Mouse (Mus musculus) heart, adult 18-20 months (tissue): ENCODE measurements around the gene D430042O09Rik. TPM values are rescaled to one million over a fixed set of nuclear protein-coding genes. Genes with fewer than 3 reads are reported as not detected.
A peak's percentile ranks its signal among the peaks of the same experiment; 100 is the strongest.

ENCODE experiments used
- DNase-seq, 2 experiments: peaks; one replicate each; pipeline ENCODE4 v3.0.0; 2021 to 2022; ENCODE audit warnings: mixed read lengths in 1 of 2
- total RNA-seq, 2 experiments: library from RNA; stranded (reverse); gene quantifications; 2 replicates each; pipeline ENCODE4 v1.2.3; 2021

D430042O09Rik gene
- total RNA-seq, 2 experiments from 2014 or later = 7.9 to 11.9 TPM

GRCm38 (mm10) chr7:125740521-125740920, 32.8 kb downstream of the D430042O09Rik start:
- no peak for DNase-seq

GRCm38 (mm10) chr7:125741271-125741703, 33.6 kb downstream of the D430042O09Rik start:
- DNase-seq = peak; percentile 40 to 45

- DNase-seq = no peak
These were observed 37.1 kb downstream of the D430042O09Rik start for GRCm38 (mm10) chr7:125744774-125745173.

GRCm38 (mm10) chr7:125746621-125747315, 39.1 kb downstream of the D430042O09Rik start:
- DNase-seq = no peak

- DNase-seq = no peak
These were observed 39.6 kb downstream of the D430042O09Rik start for GRCm38 (mm10) chr7:125747316-125747690.

GRCm38 (mm10) chr7:125748186-125748585, 40.5 kb downstream of the D430042O09Rik start:
- no peak for DNase-seq

GRCm38 (mm10) chr7:125752699-125753325, 45.1 kb downstream of the D430042O09Rik start:
- DNase-seq = no peak

GRCm38 (mm10) chr7:125753326-125753715, 45.6 kb downstream of the D430042O09Rik start:
- peak in 1 of 2 experiments; percentile 39 for DNase-seq

GRCm38 (mm10) chr7:125756806-125757205, 49.1 kb downstream of the D430042O09Rik start:
- DNase-seq = no peak

GRCm38 (mm10) chr7:125757896-125758623, 50.4 kb downstream of the D430042O09Rik start:
- no peak for DNase-seq

- no peak for DNase-seq
These were observed 54.6 kb downstream of the D430042O09Rik start for GRCm38 (mm10) chr7:125762289-125762688.

GRCm38 (mm10) chr7:125762883-125763830, 55.5 kb downstream of the D430042O09Rik start:
- no peak for DNase-seq

GRCm38 (mm10) chr7:125764373-125764772, 56.7 kb downstream of the D430042O09Rik start:
- DNase-seq = peak in 1 of 2 experiments; percentile 32

- peak; percentile 37 to 65 for DNase-seq
These were observed 59.5 kb downstream of the D430042O09Rik start for GRCm38 (mm10) chr7:125766976-125767831.

GRCm38 (mm10) chr7:125772961-125773571, 65.4 kb downstream of the D430042O09Rik start:
- peak in 1 of 2 experiments; percentile 12 for DNase-seq

- no peak for DNase-seq
These were observed 75.5 kb downstream of the D430042O09Rik start for GRCm38 (mm10) chr7:125783206-125783605.

- no peak for DNase-seq
These were observed 78.4 kb downstream of the D430042O09Rik start for GRCm38 (mm10) chr7:125786105-125786504.

GRCm38 (mm10) chr7:125787046-125787445, 79.4 kb downstream of the D430042O09Rik start:
- no peak for DNase-seq

- DNase-seq = no peak
These were observed 82.4 kb downstream of the D430042O09Rik start for GRCm38 (mm10) chr7:125790039-125790438.

- DNase-seq = no peak
These were observed 98.9 kb downstream of the D430042O09Rik start for GRCm38 (mm10) chr7:125806571-125806970.
